Mouse (Mus musculus): ENCODE measurements around the gene Pid1. TPM values are rescaled to one million over a fixed set of nuclear protein-coding genes. Genes with fewer than 3 reads are reported as not detected.
"Not testable (repeated sequence)": the region's sequence is repeated elsewhere in the genome, so short reads cannot be mapped to it uniquely, and the experiment has no call there.

Pid1 gene
- total RNA-seq, 2 experiments from 2014 or later = 17.6 TPM

DNA sequence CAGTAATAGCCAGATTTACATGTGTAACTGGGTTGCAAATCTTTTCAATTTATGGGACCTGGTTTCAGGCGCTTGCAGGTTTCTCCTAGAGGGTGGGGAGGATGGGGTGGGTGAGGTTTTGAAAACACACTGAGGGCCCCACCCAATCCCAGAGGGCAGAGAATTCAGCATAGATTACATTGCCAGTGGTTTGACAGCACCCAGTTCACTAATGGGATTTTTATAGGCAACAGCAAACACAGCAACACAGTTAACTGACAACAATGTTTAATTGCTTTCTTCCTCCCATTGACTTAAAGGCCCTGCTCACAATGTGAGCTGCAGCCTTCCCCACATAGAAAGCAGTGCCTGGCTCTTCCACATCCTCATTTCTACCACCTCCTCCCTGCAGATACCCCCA, 1.8 kb downstream of the Pid1 start:
- intact Hi-C loops (cut with DNase I; ENCODE audit: low total_unique reads) = no loop called here

GRCm38 (mm10) chr1:84361389-84361788, 2.6 kb downstream of the Pid1 start:
- DNase-seq = no peak
- intact Hi-C loops (cut with DNase I; ENCODE audit: low total_unique reads) = no loop called here

More for the DNA sequence above, 1.8 kb downstream of the Pid1 start:
- peak; percentile 3 for DNase-seq

DNA sequence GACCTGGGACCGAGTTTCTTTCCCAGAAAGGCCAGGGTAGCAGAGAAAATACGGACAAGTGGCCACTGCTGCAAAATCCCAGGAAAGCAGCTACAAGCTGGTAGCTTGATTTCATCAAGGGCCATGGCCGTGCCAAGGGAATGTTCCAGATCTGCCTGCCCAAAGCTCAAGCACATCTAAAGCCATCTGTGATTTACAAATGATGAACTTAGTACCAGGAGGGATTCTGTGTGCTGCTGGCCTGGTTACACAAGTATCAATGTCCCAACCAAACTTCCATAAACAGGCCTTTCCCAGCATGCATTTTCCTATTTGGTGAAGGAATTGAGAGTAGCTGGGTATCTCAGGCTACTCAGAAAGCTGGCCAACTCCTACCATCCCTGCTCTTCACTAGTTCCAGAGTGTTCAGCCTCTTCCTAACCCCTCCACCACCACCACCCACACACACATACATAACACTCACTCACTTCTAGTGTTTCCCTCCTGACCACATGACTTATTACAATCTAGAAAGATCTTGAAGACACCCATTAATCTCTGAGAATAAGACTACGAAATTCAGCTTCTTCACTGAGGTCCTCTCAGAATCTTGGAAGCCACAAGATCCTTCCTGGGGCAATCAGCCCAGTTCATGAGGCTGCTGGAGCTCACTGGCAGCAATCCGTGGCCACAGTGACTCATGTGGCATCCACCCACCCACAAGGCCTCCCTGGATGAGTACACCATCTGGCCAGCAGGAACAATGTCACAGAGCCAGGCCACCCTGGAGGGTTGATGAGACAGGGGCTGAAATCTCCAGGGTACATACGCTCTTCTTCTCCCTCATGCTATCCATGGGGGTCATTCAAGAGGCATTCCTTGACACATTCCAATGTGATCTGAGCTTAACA, 4.1 kb downstream of the Pid1 start:
- DNase-seq = peak; percentile 71
- intact Hi-C loops (cut with DNase I; ENCODE audit: low total_unique reads) = no loop called here

- DNase-seq = no peak
- intact Hi-C loops (cut with DNase I; ENCODE audit: low total_unique reads) = no loop called here
These were observed 6.8 kb downstream of the Pid1 start for GRCm38 (mm10) chr1:84357216-84357615.

GRCm38 (mm10) chr1:84350262-84350661, 13.7 kb downstream of the Pid1 start:
- no peak for DNase-seq
- intact Hi-C loops (cut with DNase I; ENCODE audit: low total_unique reads) = no loop called here

DNA sequence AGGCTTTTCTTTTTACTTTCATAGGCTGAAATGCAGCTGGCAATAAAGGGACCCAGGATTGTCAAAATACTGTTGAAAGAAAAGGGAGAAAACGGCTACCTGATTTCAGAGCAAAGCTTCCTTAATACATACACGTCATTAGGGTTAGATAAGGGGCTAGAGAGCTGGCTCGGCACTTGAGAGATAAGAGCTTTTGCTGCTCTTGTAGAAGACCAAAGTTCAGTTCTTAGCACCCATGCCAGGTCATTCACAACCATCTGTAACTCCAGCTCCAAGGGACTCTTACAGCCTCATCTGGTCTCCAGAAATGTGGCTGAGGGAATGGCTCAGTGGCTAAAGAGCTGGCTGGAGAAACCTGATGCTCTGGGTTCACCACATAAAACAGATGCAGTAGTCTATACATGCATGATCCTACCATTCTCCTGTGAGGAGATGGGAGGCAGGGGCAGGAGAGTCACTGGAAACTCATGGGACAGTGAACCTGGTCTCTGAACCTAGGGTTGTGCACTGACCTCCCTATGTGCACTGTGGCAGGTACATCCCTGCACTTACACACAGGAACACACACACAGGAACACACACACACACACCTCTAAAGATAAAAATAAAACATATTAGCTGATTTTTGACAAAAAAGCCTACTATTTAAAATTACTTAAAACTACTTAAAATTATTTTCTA, 16.0 kb downstream of the Pid1 start:
- intact Hi-C loops (cut with DNase I; ENCODE audit: low total_unique reads) = no loop called here

DNA sequence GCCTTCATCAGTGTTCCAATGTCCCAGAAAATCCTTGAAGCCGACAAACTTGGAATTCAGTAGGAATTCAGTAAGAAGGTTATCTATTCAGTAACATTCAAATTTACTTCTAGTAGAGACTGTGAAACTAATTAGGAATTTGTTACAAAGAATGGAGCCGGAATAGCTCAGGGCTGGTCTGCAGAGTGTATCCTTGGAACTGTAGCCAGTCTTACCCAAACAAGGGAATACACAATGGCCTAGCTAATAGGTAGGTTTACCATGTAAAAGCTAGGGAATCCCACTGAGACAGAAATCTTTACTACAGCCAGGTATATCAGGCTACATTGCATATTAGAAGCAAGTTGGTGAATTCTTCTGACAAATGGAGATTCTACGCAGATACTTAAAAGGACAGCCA, 31.2 kb downstream of the Pid1 start:
- intact Hi-C loops (cut with DNase I; ENCODE audit: low total_unique reads) = not testable (repeated sequence)

More for the DNA sequence above, 16.0 kb downstream of the Pid1 start:
- no peak for DNase-seq

DNA sequence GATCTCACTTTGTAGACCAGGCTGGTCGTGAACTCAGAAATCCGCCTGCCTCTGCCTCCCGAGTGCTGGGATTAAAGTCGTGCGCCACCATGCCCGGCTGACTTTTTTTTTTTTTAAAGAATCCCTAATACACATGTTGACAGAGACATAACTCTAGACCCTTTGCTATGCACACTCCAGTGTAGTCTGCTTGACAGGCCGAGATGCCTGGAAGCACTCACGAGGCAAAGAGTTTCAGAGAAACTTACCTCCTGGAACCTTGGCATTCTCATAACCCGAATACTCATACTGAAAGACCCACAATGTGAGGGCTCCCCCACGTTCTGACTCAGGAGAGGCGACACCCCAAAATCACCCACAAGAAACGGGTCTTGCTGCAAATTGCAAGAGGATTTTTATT, 32.1 kb downstream of the Pid1 start:
- DNase-seq; intact Hi-C loops (cut with DNase I; ENCODE audit: low total_unique reads): not testable (repeated sequence)

More for the DNA sequence above, 31.2 kb downstream of the Pid1 start:
- DNase-seq = not testable (repeated sequence)

DNA sequence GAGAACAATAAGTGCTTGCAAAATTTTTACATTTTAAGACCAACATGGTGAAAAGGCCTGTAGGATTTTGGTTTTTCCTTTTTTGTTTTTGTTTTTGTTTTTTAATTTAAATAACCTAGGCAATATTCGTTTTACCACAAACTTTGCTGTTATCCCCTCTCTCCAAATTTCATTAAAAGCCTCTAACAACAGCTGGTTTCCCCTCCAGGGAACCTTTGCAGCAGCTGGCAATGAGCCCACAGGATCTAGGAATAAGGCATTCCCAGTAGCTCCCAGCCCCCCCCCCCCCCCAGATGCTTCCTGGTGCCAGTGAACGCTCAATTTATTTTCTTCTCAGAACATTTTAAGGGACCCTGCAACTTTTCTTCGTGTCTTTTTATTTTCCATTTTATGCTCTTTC, 38.7 kb downstream of the Pid1 start:
- peak; percentile 62 for DNase-seq
- intact Hi-C loops (cut with DNase I; ENCODE audit: low total_unique reads) = no loop called here

DNA sequence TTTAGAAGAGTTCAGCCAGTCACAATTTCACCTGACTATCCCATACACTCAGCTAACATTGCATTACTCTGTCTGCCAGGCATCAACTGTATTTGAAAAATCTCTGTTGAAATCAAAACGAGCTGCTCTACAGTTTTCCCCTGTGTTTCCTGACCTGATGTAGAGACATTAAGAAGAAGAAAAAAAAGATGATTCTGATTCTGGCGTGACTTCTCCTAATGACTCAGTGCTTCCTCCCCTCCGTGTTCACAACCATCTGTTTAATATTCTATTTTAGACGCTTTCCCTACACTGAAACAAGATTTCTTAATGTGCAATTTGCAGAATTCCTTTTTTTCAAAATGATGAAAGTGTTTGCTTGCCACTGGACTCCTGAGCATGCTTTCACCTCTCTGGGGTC, 42.7 kb downstream of the Pid1 start:
- no peak for DNase-seq
- intact Hi-C loops (cut with DNase I; ENCODE audit: low total_unique reads) = no loop called here

DNA sequence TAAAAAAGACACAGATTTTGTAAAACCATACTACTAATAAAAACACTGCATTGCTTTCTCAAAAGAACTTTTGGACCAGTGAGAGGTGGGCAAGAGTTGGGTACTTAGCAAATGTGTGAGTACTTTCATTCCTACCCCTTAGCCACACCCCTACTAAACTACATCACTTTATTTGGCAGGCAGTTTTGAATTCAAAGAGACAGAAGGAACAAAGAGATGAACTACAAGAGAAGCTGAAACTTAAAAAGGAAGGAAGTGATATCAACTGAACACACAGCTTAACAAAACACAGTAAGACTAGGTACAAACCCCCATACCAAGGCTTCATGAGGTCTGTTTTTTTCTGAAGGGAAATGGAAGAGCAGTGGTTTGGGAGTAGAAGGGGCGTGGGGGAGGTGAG, 45.4 kb downstream of the Pid1 start:
- DNase-seq = no peak
- intact Hi-C loops (cut with DNase I; ENCODE audit: low total_unique reads) = no loop called here

DNA sequence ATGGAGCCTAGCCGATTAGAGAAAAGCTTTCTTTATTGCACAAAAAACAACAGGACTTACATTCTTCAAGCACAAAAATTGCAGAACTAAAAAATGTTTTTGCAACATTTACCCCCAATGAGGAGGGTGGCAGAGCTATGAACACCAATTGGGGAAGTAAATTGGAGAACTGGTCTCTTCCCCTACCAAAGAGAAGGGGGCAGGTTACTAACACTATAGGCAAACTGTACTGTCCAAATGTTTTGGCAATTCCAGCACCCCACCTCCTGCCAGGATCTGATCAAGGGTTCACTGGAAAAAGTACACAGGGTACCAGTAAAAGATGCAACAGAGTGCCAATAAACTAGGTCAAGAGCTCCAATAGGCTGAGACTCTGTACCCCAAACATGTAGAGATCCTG, 46.2 kb downstream of the Pid1 start:
- intact Hi-C loops (cut with DNase I; ENCODE audit: low total_unique reads) = no loop called here

DNA sequence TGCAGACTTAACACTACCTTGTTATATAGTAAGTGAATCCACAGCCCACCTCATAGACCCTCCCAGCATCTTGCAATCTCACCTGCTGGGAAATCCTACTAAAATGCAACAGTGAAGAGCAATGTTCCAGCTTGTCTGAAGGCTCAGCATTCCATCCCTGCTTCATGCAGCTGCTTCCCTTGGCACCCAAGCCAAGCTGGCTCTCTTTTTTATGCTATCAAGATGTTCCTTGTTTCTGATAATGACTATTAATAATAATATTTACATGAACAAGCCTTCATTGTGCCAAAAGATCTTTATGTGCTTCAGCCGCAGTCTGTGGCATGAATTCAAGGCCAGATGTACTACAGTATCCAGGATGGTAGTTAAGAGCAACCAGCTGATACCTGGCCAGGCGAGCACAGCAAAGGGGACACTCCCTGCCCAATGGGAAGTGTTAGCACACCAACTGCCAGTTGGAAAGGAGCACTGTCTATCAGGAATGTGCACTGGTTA, 54.0 kb downstream of the Pid1 start:
- intact Hi-C loops (cut with DNase I; ENCODE audit: low total_unique reads) = no loop called here

More for the DNA sequence above, 46.2 kb downstream of the Pid1 start:
- DNase-seq = no peak

DNA sequence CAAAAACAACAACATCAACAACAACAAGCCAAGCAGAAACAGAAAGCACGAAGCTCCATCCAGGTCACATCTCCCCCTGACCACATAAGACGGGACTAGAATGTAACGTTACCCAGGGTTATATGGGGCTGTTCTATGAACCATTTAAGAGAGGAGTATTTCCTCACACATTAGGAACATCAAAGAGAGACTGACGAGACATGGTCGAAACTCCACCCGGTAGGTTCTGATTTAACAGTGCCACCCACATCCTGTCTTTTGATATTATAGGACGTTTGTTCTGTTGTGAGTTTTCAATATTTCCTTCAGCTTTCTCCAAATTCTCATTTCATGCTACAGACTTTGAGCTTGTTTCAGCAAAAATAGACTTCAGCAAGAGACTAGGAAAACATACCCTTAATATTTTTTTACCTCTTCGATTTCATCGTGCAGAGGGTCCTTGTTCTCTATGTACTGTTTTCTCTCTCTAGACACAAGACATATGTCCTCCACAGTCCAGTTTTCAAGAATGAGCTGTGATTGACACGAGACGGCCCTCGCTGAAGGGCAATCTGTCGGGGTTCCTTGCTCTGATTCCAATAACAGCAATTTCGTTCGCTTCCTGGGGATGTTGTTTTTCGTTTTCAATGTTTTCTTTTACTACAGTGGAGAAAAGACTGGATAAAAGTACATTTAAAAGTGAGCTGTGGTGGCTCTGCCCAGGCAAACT, 58.1 kb downstream of the Pid1 start:
- intact Hi-C loops (cut with DNase I; ENCODE audit: low total_unique reads) = no loop called here
- no peak for DNase-seq

More for the DNA sequence above, 54.0 kb downstream of the Pid1 start:
- DNase-seq = peak; percentile 6

GRCm38 (mm10) chr1:84302788-84303187, 61.2 kb downstream of the Pid1 start:
- intact Hi-C loops (cut with DNase I; ENCODE audit: low total_unique reads) = no loop called here
- DNase-seq = no peak

DNA sequence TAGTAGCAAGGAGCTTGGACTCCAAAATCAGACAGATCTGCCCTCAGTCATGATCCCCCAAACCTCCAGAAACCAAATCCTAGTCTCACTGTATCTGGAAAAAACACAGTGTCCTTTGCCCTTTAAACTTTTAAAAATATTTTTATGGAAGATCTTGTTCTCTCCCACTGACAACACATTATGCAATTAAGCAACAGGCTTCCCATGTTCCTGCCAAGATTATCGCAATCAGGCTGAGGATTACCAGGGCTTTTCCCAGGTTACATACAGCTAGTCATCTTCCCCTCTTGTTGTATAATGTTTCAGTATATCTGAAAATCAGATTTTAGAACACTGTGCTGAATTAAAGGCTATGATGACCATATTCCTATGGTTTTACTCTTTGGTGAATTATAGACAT, 64.3 kb downstream of the Pid1 start:
- DNase-seq = no peak
- intact Hi-C loops (cut with DNase I; ENCODE audit: low total_unique reads) = no loop called here

DNA sequence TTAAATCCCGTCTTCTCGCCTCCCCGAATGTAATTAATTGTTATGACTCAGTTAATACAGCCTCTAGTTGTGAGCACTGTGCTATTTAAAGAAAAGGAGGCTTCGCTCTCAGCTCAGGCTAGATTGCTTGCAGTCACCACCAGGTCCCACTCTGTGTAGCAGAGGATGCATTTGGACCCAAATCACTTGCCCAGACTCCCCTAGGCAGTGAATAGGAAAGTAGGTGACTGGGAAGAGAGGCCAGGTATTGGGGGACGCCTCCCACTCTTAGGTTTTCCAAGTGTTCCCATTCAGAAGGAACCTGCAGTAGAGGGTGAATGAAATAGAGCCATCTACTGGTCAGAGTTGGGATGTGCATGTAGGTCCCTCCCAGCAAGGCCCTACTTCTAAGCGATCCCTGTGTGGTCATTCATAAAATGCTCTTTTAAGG, 77.3 kb downstream of the Pid1 start:
- intact Hi-C loops (cut with DNase I; ENCODE audit: low total_unique reads) = no loop called here
- DNase-seq = no peak

GRCm38 (mm10) chr1:84285620-84286019, 78.4 kb downstream of the Pid1 start:
- no peak for DNase-seq
- intact Hi-C loops (cut with DNase I; ENCODE audit: low total_unique reads) = no loop called here

- peak; percentile 68 for DNase-seq
- intact Hi-C loops (cut with DNase I; ENCODE audit: low total_unique reads) = no loop called here
These were observed 79.5 kb downstream of the Pid1 start for GRCm38 (mm10) chr1:84284293-84285068.
